Mouse (Mus musculus): ENCODE measurements around the gene Rnf144b. TPM values are rescaled to one million over a fixed set of nuclear protein-coding genes. Genes with fewer than 3 reads are reported as not detected.

Gene Rnf144b
- polyA plus RNA-seq, 1 experiment, result 5.1 TPM

DNA sequence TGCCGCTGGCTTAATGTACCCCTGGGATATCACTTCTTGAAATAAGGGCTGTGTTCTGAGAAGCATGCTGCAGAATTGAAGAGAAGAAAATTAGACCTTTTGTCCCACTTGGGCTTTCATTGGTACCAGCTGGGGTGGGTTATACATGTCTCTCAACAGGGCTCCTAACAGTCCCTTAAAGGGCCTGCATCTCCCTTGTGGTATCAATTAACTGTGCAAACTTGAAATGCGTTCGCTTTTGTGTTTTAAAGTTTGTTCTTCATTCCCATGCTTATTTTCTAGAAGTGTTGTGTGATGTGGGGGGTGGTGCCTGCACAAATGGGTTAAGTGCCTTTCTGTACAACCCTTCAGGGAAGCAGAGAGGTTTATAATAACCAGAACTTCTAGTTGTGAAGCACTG is 145.8 kb downstream of the Rnf144b start:
- 98% methylated on average over 3 of the region's 3 CpGs for WGBS
- no peak for DNase-seq
- TF ChIP-seq CTCF (IDR thresholded peaks at IDR 0.05; ENCODE audit: borderline replicate concordance, control insufficient read depth, extremely low read depth, insufficient read depth, low read length, poor library complexity), result no peak
- H3K4me1 ChIP-seq (replicated peaks; ENCODE audit: control insufficient read depth, insufficient read depth, low read length), result no peaks in the 10 kb centered on the region
- no peaks in the 10 kb centered on the region for H3K27me3 ChIP-seq (ENCODE audit: control insufficient read depth, insufficient read depth, low read length)
- H3K27ac ChIP-seq (ENCODE audit: control insufficient read depth, insufficient read depth, low read length), result no peak overlapping the region
- H3K36me3 ChIP-seq (ENCODE audit: control insufficient read depth, insufficient read depth, low read length), result no peaks in the 10 kb centered on the region
- no peak overlapping the region for H3K4me3 ChIP-seq (ENCODE audit: control insufficient read depth, insufficient read depth, low read length)

DNA sequence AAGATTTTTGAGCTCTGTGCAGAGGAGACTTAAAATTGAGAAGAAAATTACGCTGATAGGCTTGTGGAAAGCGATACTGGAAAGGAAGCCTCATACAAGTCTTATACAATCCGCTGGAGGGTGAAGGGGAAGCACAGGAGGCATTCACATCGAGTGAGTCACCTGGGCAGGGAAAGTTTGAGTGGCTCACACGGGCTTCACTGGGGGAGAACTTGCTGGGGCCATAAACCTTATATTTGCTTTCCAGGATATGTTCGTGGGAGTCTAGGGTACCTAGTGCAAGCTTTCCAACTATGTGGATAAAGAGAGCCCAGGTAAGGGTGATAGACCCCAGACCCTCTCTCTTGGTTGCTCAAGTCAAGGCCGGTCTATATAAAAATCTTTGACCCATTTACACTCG is 150.5 kb downstream of the Rnf144b start:
- 10% methylated on average over 8 of the region's 8 CpGs for WGBS
- H3K4me1 ChIP-seq (replicated peaks; ENCODE audit: control insufficient read depth, insufficient read depth, low read length), result no peaks in the 10 kb centered on the region
- no peaks in the 10 kb centered on the region for H3K27me3 ChIP-seq (ENCODE audit: control insufficient read depth, insufficient read depth, low read length)
- H3K27ac ChIP-seq (ENCODE audit: control insufficient read depth, insufficient read depth, low read length), result no peak overlapping the region
- H3K36me3 ChIP-seq (ENCODE audit: control insufficient read depth, insufficient read depth, low read length), result no peaks in the 10 kb centered on the region
- no peak overlapping the region for H3K4me3 ChIP-seq (ENCODE audit: control insufficient read depth, insufficient read depth, low read length)
- TF ChIP-seq CTCF (IDR thresholded peaks at IDR 0.05; ENCODE audit: borderline replicate concordance, control insufficient read depth, extremely low read depth, insufficient read depth, low read length, poor library complexity) (no peak), POLR2A (IDR thresholded peaks at IDR 0.05; ENCODE audit: control insufficient read depth, extremely low read depth, insufficient read depth, low read length, poor library complexity) (no peak)
- DNase-seq, result no peak

DNA sequence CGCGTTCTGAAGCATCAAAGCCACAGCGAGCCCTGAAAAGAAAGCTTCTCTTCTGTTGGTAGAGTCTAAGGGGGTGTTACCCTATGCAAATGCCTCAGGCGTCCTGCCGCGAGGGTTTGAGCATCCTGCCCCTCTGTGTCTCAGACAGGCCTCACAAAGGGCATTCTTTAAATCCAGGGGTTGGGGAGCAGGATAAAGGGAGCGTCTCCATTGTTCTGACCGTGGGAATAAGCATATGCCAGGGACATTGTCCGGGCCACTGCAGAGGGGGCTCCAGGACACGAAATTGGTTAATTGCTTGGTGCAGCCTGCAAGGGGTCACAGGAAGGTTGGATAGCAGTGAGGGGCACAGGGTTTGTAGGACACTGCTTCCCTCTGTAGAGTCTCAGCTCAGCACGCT is 151.0 kb downstream of the Rnf144b start:
- Histone ChIP-seq H3K36me3 (ENCODE audit: control insufficient read depth, insufficient read depth, low read length) (no peaks in the 10 kb centered on the region), H3K4me1 (replicated peaks; ENCODE audit: control insufficient read depth, insufficient read depth, low read length) (no peaks in the 10 kb centered on the region), H3K4me3 (ENCODE audit: control insufficient read depth, insufficient read depth, low read length) (no peak overlapping the region), H3K27me3 (ENCODE audit: control insufficient read depth, insufficient read depth, low read length) (no peaks in the 10 kb centered on the region), H3K27ac (ENCODE audit: control insufficient read depth, insufficient read depth, low read length) (no peak overlapping the region)
- 25% methylated on average over 11 of the region's 11 CpGs for WGBS
- DNase-seq, result no peak
- TF ChIP-seq POLR2A (IDR thresholded peaks at IDR 0.05; ENCODE audit: control insufficient read depth, extremely low read depth, insufficient read depth, low read length, poor library complexity), result no peak
- no peak for TF ChIP-seq CTCF (IDR thresholded peaks at IDR 0.05; ENCODE audit: borderline replicate concordance, control insufficient read depth, extremely low read depth, insufficient read depth, low read length, poor library complexity)

DNA sequence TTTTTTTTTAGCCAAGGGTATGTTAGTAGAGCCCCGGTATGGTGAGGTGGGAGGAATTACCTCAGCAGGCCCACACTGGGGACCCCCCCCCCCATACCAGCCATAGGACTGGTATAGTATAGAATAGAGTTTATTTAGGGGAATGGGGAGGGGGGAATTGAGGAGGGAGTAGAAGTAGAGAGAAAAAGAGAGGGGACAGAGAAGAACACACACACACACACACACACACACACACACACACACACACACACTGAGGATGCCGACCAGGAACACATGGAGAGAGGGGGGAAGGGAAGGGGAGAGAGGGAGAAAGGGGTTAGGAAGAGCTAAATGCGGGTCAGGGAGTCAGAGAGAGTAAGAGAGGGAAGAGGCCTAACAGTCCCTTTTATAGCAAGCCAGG is 151.7 kb downstream of the Rnf144b start:
- H3K36me3 ChIP-seq (ENCODE audit: control insufficient read depth, insufficient read depth, low read length), result no peaks in the 10 kb centered on the region
- DNase-seq, result no peak
- TF ChIP-seq POLR2A (IDR thresholded peaks at IDR 0.05; ENCODE audit: control insufficient read depth, extremely low read depth, insufficient read depth, low read length, poor library complexity), result no peak
- no peak for TF ChIP-seq CTCF (IDR thresholded peaks at IDR 0.05; ENCODE audit: borderline replicate concordance, control insufficient read depth, extremely low read depth, insufficient read depth, low read length, poor library complexity)

DNA sequence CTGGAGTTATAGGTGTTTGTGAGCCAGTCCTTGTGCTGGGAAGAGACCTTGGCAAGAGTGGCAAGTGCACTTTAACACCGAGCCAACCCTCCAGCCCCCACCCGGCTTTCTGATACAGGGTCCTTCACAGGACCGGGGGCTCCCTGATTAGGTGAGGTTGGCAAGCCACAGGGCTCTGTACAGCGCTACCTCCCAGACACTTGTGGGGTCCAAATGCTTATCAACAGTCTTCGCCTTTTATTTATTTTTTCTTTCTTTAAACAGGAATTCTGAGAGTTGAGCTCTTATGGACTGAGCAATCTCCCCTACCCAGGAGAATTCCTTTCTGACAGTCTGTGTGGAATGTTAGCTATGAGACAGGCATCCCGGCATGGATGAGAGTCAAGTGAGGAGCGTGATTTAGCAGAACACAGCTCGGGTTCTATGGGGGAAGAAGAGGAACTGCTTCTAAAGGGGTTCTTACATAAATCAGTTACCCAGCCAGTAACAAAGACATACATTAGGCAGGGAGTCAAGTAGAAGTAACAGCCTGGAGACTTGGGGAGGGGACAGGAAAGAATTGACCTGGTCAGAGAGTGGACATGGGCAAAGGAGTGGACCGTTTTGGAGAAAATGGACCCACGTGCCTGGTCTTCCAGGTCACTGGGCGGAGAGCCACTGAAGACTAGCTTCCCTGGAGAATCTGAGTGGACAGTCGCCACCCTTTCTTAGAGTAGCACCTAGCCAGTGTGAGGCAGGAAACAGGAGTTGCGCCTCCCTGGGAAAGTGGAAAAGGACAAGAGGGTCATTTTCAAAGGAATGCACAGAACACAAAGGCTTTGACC is 154.8 kb downstream of the Rnf144b start:
- H3K4me1 ChIP-seq (replicated peaks; ENCODE audit: control insufficient read depth, insufficient read depth, low read length), result no peaks in the 10 kb centered on the region
- H3K27ac ChIP-seq (ENCODE audit: control insufficient read depth, insufficient read depth, low read length), result no peak overlapping the region
- H3K27me3 ChIP-seq (ENCODE audit: control insufficient read depth, insufficient read depth, low read length), result no peaks in the 10 kb centered on the region
- H3K4me3 ChIP-seq (ENCODE audit: control insufficient read depth, insufficient read depth, low read length), result no peak overlapping the region
- no peaks in the 10 kb centered on the region for H3K36me3 ChIP-seq (ENCODE audit: control insufficient read depth, insufficient read depth, low read length)
- 52% methylated on average over 13 of the region's 13 CpGs for WGBS
- TF ChIP-seq POLR2A (IDR thresholded peaks at IDR 0.05; ENCODE audit: control insufficient read depth, extremely low read depth, insufficient read depth, low read length, poor library complexity) (no peak), CTCF (IDR thresholded peaks at IDR 0.05; ENCODE audit: borderline replicate concordance, control insufficient read depth, extremely low read depth, insufficient read depth, low read length, poor library complexity) (no peak)
- no peak for DNase-seq

More for the DNA sequence above, 151.7 kb downstream of the Rnf144b start:
- WGBS, result 88% methylated on average over 3 of the region's 3 CpGs
- no peak overlapping the region for H3K27ac ChIP-seq (ENCODE audit: control insufficient read depth, insufficient read depth, low read length)
- H3K4me3 ChIP-seq (ENCODE audit: control insufficient read depth, insufficient read depth, low read length), result no peak overlapping the region
- H3K4me1 ChIP-seq (replicated peaks; ENCODE audit: control insufficient read depth, insufficient read depth, low read length), result no peaks in the 10 kb centered on the region
- no peaks in the 10 kb centered on the region for H3K27me3 ChIP-seq (ENCODE audit: control insufficient read depth, insufficient read depth, low read length)

DNA sequence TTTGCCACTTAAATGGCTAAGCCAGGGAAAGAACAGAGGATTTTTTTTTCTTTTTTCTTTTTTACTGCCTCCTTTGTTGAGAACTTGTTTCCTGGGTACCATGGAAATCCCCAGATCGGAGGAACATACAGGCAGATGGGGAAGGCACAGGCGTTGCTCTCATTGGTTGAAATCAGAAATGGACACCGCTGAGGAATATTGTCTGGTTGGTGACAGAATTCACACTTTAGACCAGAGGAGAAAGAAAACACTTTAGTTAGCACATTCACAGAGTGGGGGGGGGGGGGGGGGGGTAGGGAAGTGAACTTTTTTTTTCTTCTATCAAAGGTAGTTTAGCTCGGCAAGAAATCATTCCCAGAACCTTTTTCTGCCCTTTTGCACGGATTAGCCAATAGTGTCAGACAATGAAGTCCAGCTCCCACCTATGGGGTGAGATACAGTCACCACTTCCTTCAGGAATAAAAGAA is 155.4 kb downstream of the Rnf144b start:
- Histone ChIP-seq H3K4me1 (replicated peaks; ENCODE audit: control insufficient read depth, insufficient read depth, low read length) (no peaks in the 10 kb centered on the region), H3K27me3 (ENCODE audit: control insufficient read depth, insufficient read depth, low read length) (no peaks in the 10 kb centered on the region), H3K27ac (ENCODE audit: control insufficient read depth, insufficient read depth, low read length) (no peak overlapping the region), H3K36me3 (ENCODE audit: control insufficient read depth, insufficient read depth, low read length) (no peaks in the 10 kb centered on the region), H3K4me3 (ENCODE audit: control insufficient read depth, insufficient read depth, low read length) (no peak overlapping the region)
- 61% methylated on average over 5 of the region's 5 CpGs for WGBS
- TF ChIP-seq CTCF (IDR thresholded peaks at IDR 0.05; ENCODE audit: borderline replicate concordance, control insufficient read depth, extremely low read depth, insufficient read depth, low read length, poor library complexity) (no peak), POLR2A (IDR thresholded peaks at IDR 0.05; ENCODE audit: control insufficient read depth, extremely low read depth, insufficient read depth, low read length, poor library complexity) (no peak)
- DNase-seq, result no peak

All from thymus, adult 2 months (tissue).